Mouse (Mus musculus): ENCODE measurements at regions not wholly inside any gene's neighbourhood (a gene's known extent, or its start where the extent isn't known, plus 50 kb on each side); places are given as distances from the start of the nearest gene placed in this dataset.

GRCm38 (mm10) chr2:17832726-17833125 lies 101.5 kb upstream of the Nebl start:
- no peak for TF ChIP-seq CTCF (conservative IDR thresholded peaks at IDR 0.05; ENCODE audit: insufficient read depth, insufficient read length, low read depth, low read length)
- no peak for TF ChIP-seq POLR2A (IDR thresholded peaks at IDR 0.05; ENCODE audit: low read depth, low read length)
